Mouse (Mus musculus): ENCODE data around the gene Fhl3.
A peak's percentile ranks its signal among the peaks of the same experiment; 100 is the strongest.

DNA sequence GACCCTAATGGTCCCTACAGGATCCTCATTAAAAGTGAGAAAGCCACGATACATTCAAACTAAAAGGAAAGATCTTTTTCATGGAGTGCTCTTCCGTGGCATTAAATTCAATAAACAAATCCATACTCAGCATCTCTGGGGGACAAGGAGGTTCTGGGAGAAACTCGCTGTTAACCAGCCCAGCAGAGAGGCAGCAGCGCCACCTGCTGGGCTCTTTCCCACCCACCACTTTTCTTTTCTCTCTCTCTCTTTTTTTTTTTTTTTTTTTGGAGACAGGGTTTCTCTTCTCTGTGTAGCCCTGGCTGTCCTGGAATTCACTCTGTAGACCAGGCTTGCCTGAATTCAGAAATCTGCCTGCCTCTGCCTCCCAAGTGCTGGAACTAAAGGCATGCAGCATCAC, 25.5 kb upstream of the Fhl3 start:
- TF ChIP-seq CTCF (IDR thresholded peaks at IDR 0.05; ENCODE audit: extremely low read depth, insufficient read depth, low read length) (peak; percentile 71), POLR2A (IDR thresholded peaks at IDR 0.05; ENCODE audit: extremely low read depth, insufficient read depth, low read length) (no peak)
